Mouse (Mus musculus) forebrain, postnatal 0 days (tissue): ENCODE results near the gene Cd163. TPM values are rescaled to one million over a fixed set of nuclear protein-coding genes. Genes with fewer than 3 reads are reported as not detected.

ENCODE experiments used
- ATAC-seq: fragments of 200-750 bp; cut with Nextera tagmentation; 2 replicates; pipeline ENCODE4 v1.8.0; 2017; ENCODE audit warnings: mild to moderate bottlenecking, moderate library complexity
- DNase-seq: peaks from one replicate; pipeline ENCODE4 v3.0.0-alpha.2; 2015
- H3K27ac ChIP-seq: fragments of 300-500 bp; sonication (generic); 2 replicates; pipeline ENCODE4 v1.5.1; 2014; ENCODE audit warnings: low read depth, mild to moderate bottlenecking, antibody characterized with exemption, low read length, moderate library complexity, mixed read lengths
- H3K27me3 ChIP-seq: fragments of 300-500 bp; sonication (generic); 2 replicates; pipeline ENCODE4 v1.6.1; 2014; ENCODE audit warnings: mild to moderate bottlenecking, low read length, mixed read lengths; ENCODE audit not compliant: insufficient read depth
- H3K36me3 ChIP-seq: fragments of 300-500 bp; sonication (generic); 2 replicates; pipeline ENCODE4 v1.6.1; 2014; ENCODE audit warnings: mild to moderate bottlenecking, moderate library complexity; ENCODE audit not compliant: insufficient read depth
- H3K4me1 ChIP-seq: fragments of 300-500 bp; sonication (generic); 2 replicates; pipeline ENCODE4 v1.6.1; 2014; ENCODE audit warnings: antibody characterized with exemption; ENCODE audit not compliant: insufficient read depth
- H3K4me2 ChIP-seq: fragments of 300-500 bp; sonication (generic); 2 replicates; pipeline ENCODE4 v1.6.1; 2014; ENCODE audit warnings: low read depth, mild to moderate bottlenecking, moderate library complexity
- H3K4me3 ChIP-seq: fragments of 300-500 bp; sonication (generic); 2 replicates; pipeline ENCODE4 v1.5.1; 2014; ENCODE audit warnings: low read depth, low read length, mixed read lengths
- H3K9ac ChIP-seq: fragments of 300-500 bp; sonication (generic); 2 replicates; pipeline ENCODE4 v1.6.1; 2014; ENCODE audit warnings: mild to moderate bottlenecking
- H3K9me3 ChIP-seq: fragments of 300-500 bp; sonication (generic); 2 replicates; pipeline ENCODE4 v1.6.1; 2016; ENCODE audit warnings: low read length
- CTCF ChIP-seq: sonication (generic); IDR thresholded peaks from 2 replicates; pipeline ENCODE4 v1.5.1; 2016; ENCODE audit warnings: antibody characterized with exemption, control low read depth, low read depth
- WGBS: fragments of 180-500 bp; shearing (Covaris S2); extraction: QIAGEN DNeasy Blood & Tissue Kit; methylation state at CpG from one replicate; pipeline ENCODE4 v1.1.7; 2014; 5-methylcytosine and 5-hydroxymethylcytosine counted together
- polyA plus RNA-seq: library from polyadenylated mRNA; unstranded; fragments of >200 nt; fragmentation: Nextera tagmentation; extraction: Ambion mirVana; gene quantifications from 2 replicates; pipeline ENCODE4 v1.2.1, GENCODE M21; 2015
- total RNA-seq: library from RNA; depleted of rRNA; stranded (reverse); fragments of >200 nt; gene quantifications from 2 replicates; pipeline ENCODE4 v1.2.3, GENCODE M21; 2014

Gene Cd163
- total and polyA plus RNA-seq, 2 experiments from 2014 or later = 1.6 to 5.0 TPM

DNA sequence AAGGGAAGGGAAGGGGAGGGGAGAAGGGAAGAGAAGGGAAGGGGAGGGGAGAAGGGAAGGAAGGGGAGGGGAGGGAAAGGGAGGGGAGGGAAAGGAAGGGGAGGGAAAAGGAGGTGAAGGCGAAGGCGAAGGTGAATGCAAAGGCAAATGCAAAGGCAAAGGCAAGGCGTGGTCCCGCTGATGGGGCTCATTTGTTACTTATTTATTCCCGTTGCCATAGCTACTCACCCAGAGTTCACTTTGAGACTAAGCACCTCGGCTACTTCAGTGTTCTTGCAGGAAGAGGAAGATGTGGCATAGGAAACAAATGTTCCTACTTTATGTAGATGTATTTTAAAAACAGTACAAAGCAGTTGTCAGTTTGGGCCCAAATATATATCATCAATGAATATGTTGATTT is 56.1 kb downstream of the Cd163 start:
- DNase-seq (no peak), ATAC-seq (no peak)
- Histone ChIP-seq H3K4me3 (no peak overlapping the region), H3K36me3 (no peaks in the 10 kb centered on the region), H3K27me3 (no peaks in the 10 kb centered on the region), H3K4me2 (no peak overlapping the region), H3K9ac (no peak overlapping the region), H3K9me3 (no peaks in the 10 kb centered on the region), H3K4me1 (no peaks in the 10 kb centered on the region), H3K27ac (no peak overlapping the region)
- 56% methylated on average over 6 of the region's 6 CpGs for WGBS
- no peak for TF ChIP-seq CTCF

DNA sequence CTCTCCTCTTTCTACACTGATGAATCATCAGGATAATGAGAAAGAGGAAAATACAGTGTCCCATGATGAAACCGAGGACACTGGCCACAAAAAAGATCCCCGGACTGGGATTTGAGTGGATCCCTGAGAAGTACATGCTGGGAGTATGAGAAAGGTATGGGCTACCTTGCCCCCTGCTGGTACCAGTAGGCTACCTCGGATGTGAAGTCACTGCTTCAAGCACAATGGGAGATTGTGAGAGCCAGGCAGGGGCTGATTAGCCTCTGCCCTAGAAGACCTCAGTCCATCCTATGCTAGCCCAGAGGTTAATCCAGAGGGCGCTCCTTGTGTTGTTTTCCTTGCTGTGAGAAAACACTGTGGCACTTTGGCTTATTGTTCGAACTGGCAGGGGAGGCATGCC is 59.9 kb downstream of the Cd163 start:
- Histone ChIP-seq H3K4me1 (no peaks in the 10 kb centered on the region), H3K4me2 (no peak overlapping the region), H3K36me3 (no peaks in the 10 kb centered on the region), H3K27me3 (no peaks in the 10 kb centered on the region), H3K4me3 (no peak overlapping the region), H3K27ac (no peak overlapping the region), H3K9ac (no peak overlapping the region), H3K9me3 (no peaks in the 10 kb centered on the region)
- ATAC-seq = no peak
- DNase-seq = no peak
- 61% methylated on average over 5 of the region's 5 CpGs for WGBS
- TF ChIP-seq CTCF = no peak

DNA sequence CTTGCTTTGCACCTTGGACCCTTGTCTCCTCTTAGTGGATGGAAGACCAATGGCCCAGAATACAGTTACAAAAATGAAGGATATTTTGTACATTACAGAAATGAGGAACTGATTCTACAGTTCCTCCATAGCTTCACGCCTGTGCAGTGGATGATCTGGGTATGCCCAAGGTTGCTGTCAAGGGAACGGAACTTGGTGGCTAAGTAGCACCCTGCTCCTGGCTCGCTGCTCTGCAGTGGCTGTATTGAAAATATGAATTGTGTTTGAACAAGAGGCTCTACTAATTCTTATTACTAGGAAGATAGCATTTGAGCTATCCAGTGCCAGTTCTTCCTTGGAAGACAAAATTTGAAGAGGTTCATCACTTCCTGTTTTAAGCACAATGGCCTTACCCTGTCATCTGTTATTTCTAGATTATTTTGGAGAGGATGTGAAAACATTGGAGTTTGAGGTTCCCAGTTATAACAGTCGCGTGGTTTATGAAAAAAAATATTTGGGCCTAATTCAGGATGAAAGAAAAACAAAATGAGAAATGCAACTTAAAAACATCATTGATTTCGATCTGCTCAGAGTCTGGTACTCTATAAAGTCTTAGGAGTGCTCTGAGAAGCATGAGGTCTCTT is 69.2 kb downstream of the Cd163 start:
- Histone ChIP-seq H3K27ac (no peak overlapping the region), H3K4me1 (no peaks in the 10 kb centered on the region), H3K9me3 (no peaks in the 10 kb centered on the region), H3K36me3 (no peaks in the 10 kb centered on the region), H3K9ac (no peak overlapping the region), H3K4me3 (no peak overlapping the region), H3K4me2 (no peak overlapping the region), H3K27me3 (no peaks in the 10 kb centered on the region)
- ATAC-seq = no peak
- DNase-seq = no peak
- no peak for TF ChIP-seq CTCF
- 89% methylated on average over 6 of the region's 6 CpGs for WGBS

- no peak overlapping the region for H3K4me3 ChIP-seq
- no peak for DNase-seq
- no peaks in the 10 kb centered on the region for H3K36me3 ChIP-seq
- 72% methylated on average over 4 of the region's 4 CpGs for WGBS
- H3K27me3 ChIP-seq = no peaks in the 10 kb centered on the region
- no peak overlapping the region for H3K9ac ChIP-seq
- H3K4me1 ChIP-seq = no peaks in the 10 kb centered on the region
- no peak for TF ChIP-seq CTCF
- no peak for ATAC-seq
- H3K9me3 ChIP-seq = no peaks in the 10 kb centered on the region
- H3K4me2 ChIP-seq = no peak overlapping the region
- no peak overlapping the region for H3K27ac ChIP-seq
These were observed 70.2 kb downstream of the Cd163 start for GRCm38 (mm10) chr6:124374683-124375082.

GRCm38 (mm10) chr6:124375435-124375884 is 71.0 kb downstream of the Cd163 start:
- Histone ChIP-seq H3K27ac (no peak overlapping the region), H3K9ac (no peak overlapping the region), H3K4me1 (no peaks in the 10 kb centered on the region), H3K4me3 (no peak overlapping the region), H3K36me3 (no peaks in the 10 kb centered on the region), H3K27me3 (no peaks in the 10 kb centered on the region), H3K4me2 (no peak overlapping the region), H3K9me3 (no peaks in the 10 kb centered on the region)
- DNase-seq (no peak), ATAC-seq (no peak)
- 87% methylated on average over 11 of the region's 11 CpGs for WGBS
- TF ChIP-seq CTCF = no peak

DNA sequence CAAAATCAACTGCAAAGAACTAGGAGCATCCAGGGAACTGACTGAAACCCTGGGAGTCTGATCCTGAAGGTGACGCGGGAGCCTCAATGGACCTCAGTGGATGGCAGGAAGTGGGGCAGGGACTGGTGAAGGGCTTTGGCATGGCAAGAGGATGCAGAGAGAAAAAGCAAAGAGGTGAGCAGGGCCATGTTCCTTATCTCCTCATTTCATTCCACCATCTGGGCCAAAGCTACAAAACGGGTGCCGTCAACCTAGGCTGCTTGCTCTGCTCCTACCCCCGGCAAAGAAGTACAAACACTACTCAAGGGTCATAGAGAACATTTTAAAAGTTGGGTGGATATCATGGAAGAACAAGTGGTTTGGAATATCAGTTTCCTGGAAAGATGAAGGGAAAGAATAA is 71.9 kb downstream of the Cd163 start:
- no peak overlapping the region for H3K4me3 ChIP-seq
- DNase-seq = no peak
- H3K4me2 ChIP-seq = no peak overlapping the region
- no peaks in the 10 kb centered on the region for H3K27me3 ChIP-seq
- no peak for ATAC-seq
- no peak overlapping the region for H3K27ac ChIP-seq
- no peaks in the 10 kb centered on the region for H3K9me3 ChIP-seq
- no peaks in the 10 kb centered on the region for H3K36me3 ChIP-seq
- H3K4me1 ChIP-seq = no peaks in the 10 kb centered on the region
- no peak overlapping the region for H3K9ac ChIP-seq
- TF ChIP-seq CTCF = no peak
- WGBS = 96% methylated on average over 5 of the region's 5 CpGs

- H3K4me3 ChIP-seq = no peak overlapping the region
- no peak overlapping the region for H3K9ac ChIP-seq
- no peaks in the 10 kb centered on the region for H3K27me3 ChIP-seq
- no peak overlapping the region for H3K27ac ChIP-seq
- WGBS = 78% methylated on average over 4 of the region's 4 CpGs
- H3K36me3 ChIP-seq = no peaks in the 10 kb centered on the region
- no peak overlapping the region for H3K4me2 ChIP-seq
- no peaks in the 10 kb centered on the region for H3K4me1 ChIP-seq
- no peak for TF ChIP-seq CTCF
- DNase-seq (no peak), ATAC-seq (no peak)
- no peaks in the 10 kb centered on the region for H3K9me3 ChIP-seq
These were observed 73.2 kb downstream of the Cd163 start for GRCm38 (mm10) chr6:124377494-124378255.
